Mouse (Mus musculus): ENCODE measurements at regions not wholly inside any gene's neighbourhood (a gene's known extent, or its start where the extent isn't known, plus 50 kb on each side); places are given as distances from the start of the nearest gene placed in this dataset.

GRCm38 (mm10) chr14:102094105-102094504 is 364.3 kb downstream of the Lmo7 start:
- TF ChIP-seq CTCF (IDR thresholded peaks at IDR 0.05; ENCODE audit: low read depth) (no peak), EP300 (IDR thresholded peaks at IDR 0.05; ENCODE audit: low read depth) (no peak)
